Mouse (Mus musculus): Measurements from ENCODE around the gene Ift80. TPM values are rescaled to one million over a fixed set of nuclear protein-coding genes. Genes with fewer than 3 reads are reported as not detected.
"Not testable (repeated sequence)": the region's sequence is repeated elsewhere in the genome, so short reads cannot be mapped to it uniquely, and the experiment has no call there.

Ift80 gene
- polyA plus RNA-seq (2015; fragmentation: Nextera tagmentation; extraction: Ambion mirVana): 20.4 and 21.8 TPM in 2 replicates

DNA sequence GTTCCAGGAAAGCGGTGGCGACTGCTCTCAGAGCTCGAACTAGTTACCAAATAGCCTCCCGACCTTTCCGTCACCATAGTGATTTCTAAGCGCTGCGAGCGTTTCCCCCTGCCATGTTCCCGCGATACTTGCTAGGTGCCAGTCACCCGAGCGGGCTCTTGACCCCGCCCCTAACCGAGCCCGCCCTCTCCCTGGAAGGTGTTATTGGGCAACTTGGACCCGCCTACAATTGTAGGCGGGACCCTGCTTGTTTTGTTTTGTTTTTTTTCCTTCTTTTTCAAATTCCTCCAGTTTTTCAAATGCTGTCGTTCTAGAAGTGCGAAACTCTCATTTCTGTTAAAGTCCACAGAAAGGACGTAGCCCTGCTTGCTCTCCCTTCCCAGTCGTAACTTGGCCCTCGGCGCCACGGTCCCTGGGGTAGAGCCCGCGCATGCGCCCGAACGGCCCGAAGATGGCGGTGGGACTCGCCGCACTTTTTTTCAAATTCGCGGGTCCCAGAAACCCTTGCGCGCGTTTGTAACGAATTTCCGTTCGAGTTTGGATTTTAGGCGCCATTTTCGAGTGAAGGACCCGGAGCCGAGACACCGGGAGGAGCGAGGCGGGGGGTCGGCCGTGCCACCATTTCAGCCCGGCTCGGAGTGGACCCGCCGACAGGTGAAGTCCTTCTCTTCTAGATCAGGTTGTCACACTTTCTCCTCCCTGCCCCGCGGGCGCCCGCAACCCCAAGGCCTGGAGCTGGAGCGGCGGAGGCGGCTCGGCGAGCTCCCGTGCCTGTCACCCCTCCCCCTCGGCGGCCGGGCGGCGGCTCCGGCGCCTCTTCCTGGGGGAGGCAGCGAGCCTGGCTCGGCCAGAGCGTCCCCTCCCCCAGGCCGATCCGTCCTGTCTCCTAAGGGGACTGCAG lies at the start of gene Ift80, which contains the start of gene Smc4:
Ift80 (minus strand) TSS at position 134 of the 901 bp plus-strand sequence.
Smc4 (plus strand) TSS at position 302 of the 901 bp plus-strand sequence.
- DNase-seq (ENCODE audit: low spot score): peak; percentile 99

DNA sequence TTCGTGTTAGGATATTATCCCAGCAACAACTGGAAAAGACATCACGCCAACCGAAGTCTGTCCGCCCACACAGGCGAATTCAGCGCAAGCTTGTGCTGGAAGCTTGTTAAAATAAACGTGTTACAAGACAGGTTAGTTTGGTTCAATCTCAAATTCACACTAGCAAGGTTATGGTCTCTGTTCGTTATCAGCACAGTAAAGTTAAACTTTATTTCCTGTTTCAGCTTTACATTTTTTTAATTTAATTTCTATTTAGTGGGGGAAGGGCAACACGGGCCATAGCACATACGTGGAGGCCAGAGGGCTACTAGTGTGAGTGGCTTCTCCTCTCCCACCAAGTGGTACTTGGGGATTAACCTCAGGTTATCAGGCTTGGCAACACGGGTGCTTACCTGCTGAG lies 47.5 kb upstream of the Ift80 start:
- no peak for DNase-seq (ENCODE audit: low spot score)

DNA sequence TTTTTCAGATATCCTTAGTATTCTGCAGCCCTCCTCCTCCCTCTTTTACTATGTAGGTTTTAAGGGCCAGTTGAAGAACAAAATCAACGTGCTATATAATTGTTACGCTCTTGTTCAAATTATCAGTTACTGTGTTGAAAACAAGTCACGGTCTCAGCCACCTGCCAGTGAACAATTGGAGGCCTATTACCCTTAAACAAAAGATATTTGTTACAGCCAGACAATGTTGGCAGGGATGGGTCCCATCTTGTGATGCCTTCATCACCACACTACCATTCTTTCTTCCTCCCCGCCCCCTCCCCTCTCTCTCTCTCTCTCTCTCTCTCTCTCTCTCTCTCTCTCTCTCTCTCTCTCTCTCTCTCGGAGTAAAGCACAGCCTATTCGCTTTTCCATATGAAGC lies 44.6 kb upstream of the Ift80 start:
- no peak for DNase-seq (ENCODE audit: low spot score)

DNA sequence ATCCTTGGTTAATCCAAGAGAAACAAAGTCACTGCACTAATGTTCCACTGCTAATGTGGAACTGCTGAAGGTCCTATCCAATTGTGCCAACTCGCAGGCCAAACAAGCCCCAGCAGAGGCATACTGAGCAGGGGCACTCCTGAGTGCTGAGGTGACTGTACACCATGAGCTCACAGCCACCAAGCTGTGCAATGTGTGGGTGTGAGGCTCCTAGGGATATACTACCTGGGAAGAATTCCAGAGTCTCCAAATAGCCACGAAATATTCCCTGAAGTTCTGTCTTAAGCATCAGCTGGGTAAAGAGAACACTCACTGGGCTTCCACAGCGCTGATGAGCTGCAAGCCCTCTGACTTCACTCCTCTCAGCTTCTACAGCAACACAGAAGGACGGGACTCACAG lies 43.3 kb upstream of the Ift80 start:
- DNase-seq (ENCODE audit: low spot score): no peak

DNA sequence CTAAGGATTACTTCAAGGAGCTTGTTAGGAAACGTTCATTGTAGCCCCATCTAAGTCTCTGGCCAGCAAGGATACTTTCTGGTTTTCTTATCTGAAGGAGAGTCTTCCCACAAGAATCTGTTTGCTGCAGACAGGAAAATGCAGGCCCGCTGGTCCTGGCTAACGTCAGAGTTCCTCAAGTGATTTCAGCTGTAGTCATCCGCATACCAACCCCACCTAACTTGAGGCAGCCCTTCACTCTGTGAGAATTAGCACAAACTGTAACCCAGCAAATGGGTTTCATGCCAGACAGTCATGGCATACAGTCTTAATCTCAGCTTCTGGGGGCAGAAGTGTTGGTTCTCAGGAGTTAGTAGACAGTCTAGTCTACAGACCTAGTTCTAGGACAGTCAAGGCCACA lies 42.1 kb upstream of the Ift80 start:
- no peak for DNase-seq (ENCODE audit: low spot score)

DNA sequence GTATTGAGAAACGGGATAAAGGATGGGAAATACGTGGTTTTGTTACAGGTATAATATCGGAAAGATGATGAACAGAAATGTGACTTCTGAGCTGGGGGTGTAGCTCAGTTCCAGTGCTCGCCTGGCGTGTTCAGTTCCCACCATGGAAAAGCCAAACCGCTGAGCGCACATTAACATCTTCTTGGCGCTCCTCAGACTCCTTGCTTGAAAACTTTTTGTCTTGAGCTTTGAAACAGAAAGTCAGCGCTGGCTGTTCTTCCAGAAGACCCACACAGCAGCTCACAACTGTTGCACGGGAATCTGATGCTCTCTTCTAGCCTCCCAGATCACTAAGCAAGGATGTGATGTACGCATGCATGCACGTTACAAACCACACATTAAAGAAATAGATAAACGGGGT lies 41.4 kb upstream of the Ift80 start:
- peak; percentile 15 for DNase-seq (ENCODE audit: low spot score)

DNA sequence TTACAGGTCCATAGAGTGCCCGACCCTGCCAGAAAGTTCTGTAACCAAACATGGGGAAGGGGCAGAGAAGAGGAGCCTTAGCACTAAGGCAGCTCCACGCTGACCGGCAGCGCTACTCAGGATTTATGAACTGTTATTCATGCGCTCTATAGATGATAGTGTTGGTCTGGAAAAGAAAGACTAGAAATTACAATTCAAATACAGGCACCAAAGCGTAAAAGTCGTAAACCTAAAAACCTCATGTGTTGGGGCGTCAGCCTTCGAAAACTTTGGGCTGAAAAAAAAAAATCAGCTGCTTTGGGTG lies 41.0 kb upstream of the Ift80 start:
- DNase-seq (ENCODE audit: low spot score): no peak

DNA sequence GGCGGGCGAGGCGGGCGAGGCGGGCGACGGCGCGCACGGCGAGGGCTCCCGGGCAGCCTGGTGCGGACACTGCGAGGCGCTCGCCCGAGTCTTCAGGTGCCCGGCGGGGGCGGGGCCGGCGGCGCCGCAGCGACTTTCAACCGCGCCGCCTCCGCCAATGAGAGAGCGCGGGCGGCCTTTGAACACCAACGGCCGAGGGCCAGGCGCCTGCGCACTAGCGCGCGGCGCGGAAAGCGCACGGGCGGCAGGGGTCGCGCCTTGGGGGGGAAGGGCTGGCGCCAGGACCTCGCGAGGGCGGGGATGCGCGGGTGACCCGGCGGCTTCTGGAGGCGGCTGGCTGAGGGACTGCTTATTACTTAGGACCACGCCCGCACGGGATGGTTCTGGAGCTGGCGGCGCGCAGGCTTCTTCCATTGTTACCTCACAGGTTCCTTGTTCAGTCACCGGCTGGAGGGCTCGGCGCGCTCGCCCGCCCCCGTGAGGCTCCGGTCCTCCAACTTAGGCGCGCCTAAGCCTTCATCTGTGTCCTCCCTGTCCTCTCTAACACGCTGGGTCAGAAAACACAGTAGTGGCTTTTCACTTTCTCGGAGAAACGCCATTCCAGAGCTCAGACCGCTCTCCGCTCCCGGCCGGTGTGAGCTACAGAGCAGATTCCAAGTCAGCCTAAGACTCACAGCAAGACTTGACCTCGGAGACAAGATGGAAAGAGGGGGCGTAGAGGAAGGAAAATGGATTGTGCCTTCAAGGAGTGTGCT lies 40.5 kb upstream of the Ift80 start, which contains the start of gene Trim59:
Trim59 (minus strand) TSS at position 111 of the 755 bp plus-strand sequence.
- DNase-seq (ENCODE audit: low spot score): peak; percentile 94

DNA sequence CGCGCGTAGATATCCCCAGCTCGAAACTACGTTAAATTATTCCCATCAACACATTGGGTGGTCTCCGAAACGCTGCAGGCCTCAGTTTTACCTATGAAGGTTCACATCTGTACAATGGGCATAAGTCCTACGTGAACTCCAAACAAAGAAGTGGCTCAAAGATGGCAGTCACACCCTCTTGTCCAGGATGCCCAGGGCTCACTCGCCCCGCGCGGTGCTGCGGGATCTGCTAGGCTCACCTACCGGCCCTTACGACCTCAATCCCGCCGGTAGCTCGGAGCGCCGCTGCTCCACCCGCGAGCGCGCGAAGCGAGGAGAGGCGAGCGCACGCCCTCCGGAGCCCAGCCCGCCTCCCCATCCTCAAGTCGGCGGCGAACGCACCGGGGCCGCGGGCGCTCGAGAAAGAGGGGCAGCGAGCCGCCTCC lies 39.8 kb upstream of the Ift80 start:
- DNase-seq (ENCODE audit: low spot score): peak; percentile 75

DNA sequence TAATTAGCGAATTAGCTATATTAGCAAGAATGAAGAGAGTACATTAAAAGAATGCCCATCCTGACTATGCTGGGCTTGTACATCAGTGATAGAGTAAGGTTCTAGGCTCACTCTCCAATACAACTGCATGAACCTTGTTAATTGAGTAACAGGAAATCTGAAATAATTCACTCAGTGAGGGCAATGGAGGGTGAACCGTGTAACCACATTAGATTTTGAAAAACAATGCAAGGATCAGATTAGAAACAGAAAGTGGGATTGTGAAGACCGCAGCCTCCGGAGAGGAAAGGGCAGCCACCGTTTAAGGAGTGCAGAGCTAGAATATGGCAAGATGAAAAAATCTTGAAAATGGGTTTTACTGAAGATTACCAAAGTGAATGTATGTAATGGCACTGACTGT lies 36.9 kb upstream of the Ift80 start:
- DNase-seq (ENCODE audit: low spot score): no peak

DNA sequence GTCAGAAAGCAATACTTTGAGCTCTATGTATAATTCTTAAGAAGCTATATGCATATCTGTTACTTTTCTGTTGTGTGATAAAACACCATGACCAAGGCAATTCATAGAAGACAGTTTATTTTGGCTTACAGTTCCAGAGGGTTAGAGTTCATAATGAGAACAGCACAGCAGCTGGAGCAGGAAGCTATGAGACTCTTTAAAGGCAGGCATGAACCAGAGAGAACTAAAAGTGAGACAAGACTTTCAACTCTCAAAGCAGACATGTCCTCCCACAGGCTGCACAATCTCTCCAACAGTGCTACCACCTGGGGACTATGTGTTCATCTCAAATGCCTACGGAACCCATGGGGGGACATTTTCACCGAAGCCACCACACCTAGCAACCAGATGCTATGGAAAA lies 35.7 kb upstream of the Ift80 start:
- DNase-seq (ENCODE audit: low spot score): peak; percentile 29

DNA sequence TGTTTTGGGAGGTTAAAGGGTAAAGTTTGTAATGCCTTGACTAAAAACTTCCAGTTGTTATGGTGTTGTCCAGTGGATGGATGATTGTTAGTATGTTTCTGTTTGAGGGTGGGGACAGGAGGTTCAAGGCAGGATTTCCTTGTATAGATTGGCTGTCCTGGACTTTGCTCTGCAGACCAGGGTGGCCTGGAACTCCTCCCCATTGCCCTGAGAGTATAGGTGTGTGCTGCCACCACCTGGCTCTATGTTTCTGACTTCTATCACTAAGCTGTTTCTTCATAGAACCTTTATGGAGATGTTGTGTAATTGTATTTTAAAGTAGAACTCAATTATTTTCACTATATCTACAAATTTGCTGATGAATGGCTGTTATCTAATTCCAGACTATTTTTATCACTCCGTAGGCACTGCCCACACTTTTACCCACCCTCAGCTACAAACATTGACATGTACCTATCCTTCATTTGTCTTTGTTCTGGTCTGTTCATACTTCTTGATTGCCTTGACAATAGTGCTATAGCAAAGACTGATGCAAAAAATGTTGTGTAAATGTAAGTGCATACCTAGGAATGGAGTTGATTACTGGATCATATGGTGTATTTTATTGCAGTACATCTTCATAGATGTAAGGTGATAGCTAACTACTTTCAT lies 21.9 kb upstream of the Ift80 start:
- no peak for DNase-seq (ENCODE audit: low spot score)

DNA sequence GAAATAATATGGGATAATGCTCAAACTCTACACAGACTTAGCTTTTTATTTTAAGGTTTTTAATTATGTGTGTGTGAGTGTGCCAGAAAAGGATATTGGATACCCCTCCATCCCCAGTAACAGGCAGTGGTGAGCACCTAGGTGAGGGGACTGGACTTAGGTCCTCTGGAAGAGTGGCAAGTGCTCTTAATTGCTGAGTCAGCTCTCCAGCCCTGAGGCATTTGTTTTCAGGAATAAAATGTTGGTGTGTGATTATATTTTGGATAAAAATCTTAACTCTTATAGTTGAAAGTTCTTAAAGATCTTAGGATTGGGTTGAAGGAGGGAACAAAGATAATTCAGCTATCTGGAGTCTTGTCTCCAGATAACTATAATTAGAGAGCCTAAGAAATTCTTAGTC lies 16.4 kb upstream of the Ift80 start:
- no peak for DNase-seq (ENCODE audit: low spot score)

DNA sequence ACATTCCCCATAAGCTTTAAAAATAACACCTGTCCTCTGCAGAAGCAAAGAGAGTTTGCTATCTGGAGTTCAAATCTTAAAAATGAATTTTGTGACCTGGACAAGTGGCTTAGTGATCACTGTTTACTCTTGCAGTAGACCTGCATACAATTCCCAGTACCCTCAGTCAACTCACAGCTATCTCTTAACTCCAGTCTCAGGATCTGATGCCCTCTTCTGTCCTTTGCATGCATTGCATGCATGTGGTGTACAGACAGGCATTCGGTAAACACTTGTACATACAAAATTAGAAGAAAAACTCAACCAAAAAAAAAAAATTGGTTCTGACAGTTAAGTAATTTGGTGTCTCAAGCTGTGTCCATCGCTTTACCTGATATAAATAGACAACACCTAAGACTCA lies 15.9 kb upstream of the Ift80 start:
- peak; percentile 40 for DNase-seq (ENCODE audit: low spot score)

DNA sequence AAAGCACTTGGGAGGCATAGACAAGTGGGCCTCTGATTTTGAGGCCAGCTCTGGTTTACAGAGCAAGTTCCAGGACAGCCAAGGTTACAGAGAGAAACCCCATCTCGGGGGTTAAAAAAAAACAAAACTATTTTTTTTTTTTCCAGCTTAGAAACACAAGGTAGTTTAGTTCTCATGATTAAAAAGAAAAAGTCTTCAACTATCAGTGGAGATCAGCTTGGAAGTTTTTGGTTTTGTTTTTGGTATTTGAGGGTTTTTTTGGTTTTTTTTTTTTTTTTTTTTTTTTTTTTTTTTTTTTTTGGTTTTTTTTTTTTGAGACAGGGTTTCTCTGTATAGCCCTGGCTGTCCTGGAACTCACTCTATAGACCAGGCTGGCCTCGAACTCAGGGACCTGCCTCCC lies 14.3 kb upstream of the Ift80 start:
- not testable (repeated sequence) for DNase-seq (ENCODE audit: low spot score)

DNA sequence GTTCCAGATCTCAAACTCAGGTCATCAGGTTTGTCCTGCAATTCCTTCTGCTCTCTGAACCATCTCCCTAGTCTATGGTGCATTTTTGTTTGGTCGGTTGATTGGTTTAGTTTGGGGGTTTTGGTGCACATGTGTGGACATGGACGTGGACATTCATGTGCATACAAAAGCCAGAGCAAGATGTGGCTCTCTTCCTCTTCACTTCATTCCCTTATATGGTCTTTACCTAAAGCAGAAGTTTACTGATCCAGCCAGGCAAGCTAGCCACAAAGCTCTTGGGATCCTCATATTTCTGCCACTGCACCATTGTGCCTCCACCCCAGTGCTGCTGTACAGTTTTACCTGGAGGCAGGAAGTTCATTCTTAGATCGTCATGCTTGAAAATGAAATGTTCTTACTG lies 12.8 kb upstream of the Ift80 start:
- DNase-seq (ENCODE audit: low spot score): no peak

DNA sequence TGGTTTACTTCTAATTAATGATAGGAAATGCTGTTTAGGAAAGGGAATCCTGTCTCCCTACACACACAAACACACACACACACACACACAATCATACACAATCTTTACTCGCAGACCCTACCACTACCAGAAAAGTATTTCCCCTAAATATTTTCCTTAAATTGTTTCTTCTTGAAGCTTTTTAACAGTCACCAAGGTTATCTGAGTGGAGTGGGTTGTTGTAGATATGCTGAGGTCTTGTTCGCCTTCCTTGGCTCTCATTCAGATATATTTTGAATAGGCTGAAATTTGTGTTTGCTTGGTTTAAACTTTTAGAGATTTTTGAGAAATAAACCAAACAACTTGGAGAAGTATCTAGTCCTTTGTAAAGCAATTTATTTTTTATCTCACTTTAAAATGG lies 4.5 kb upstream of the Ift80 start:
- no peak for DNase-seq (ENCODE audit: low spot score)

DNA sequence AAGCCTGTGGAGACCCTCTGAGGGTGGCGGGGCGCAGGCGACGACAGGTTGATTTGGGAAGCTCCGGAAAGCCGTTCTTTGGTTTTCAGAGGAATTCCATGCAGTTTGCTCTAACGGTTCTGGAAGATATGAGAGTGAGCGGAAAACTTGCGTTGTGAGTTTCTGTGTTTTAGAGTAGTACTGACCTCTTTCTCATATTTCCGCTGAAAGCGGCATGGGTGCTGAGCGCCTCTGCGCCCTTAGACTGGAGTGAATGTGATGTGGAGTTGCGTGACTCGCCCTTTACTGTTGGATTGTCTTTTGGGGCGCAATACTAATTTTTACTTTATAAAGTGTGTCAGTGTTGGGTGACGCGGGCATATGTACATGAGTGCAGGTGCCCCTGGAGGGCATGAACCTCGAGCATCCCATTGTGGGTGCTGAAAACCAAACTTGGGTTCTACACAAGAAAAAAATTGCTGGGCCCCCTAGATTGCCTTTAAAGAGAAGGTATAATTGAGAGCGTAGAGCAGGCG lies 1.9 kb upstream of the Ift80 start:
- DNase-seq (ENCODE audit: low spot score): peak; percentile 55

DNA sequence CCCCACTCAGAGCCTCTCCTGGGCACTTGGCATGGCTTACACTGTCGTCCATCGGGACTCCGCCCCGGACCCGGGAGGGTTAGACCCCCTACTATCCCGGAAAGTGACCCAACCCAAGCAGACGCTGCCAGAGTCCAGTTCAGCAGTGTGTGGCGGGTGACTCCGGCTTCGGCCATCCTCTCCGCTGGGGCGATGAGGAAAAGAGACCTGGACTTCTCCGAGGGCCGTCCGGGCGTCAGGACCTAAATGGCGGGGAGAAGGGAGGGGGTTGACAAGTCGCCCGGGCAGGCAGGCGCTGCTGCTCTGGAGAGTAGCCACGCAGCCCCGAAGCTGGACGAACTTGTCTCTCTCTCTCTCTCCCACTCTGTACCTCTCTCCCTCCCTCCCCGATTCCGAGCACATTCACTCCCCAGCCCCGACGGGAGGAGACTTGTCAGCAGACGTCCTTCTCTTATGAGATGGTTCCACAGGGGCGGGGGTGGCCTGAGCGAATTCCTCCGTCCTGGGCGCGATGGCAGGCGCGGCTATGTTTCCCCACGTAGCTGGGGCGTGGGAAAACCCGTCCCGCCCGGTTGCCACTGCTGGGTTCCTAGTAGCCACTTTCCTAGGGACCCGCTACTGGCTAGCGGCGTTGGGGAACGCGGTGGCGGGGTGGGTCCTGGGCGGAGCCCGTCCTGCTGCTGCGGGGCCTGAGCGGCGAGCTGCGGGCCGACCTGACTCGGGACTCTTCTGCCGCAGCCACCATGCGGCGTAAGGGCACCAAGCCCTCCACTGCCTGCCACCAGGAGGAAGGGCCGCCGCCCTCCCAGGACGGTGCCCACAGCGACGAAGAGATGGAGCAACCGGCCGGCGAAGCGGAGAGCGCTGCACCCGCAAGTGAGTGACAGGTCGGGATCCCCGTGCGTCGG lies 1.2 kb upstream of the Ift80 start:
- peak; percentile 54 for DNase-seq (ENCODE audit: low spot score)

DNA sequence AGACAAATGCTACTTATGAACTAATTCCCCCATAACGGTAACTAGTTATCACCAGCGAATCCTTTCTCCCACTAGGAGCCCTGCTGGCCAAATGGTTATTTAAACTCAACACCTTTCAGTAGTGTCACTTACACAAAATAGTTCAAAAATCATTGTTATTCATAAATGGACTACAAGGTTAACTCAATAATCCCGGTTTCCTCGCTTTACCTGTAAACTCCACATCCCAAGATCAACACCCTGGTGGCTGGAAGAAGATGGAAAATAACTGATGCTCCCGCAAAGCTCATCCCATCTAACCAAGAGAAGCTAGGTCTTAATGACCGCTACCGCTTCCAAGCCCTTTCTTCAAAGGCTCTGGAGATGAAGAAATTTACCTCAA lies 324 bp downstream of the Ift80 start:
- DNase-seq (ENCODE audit: low spot score): no peak

DNA sequence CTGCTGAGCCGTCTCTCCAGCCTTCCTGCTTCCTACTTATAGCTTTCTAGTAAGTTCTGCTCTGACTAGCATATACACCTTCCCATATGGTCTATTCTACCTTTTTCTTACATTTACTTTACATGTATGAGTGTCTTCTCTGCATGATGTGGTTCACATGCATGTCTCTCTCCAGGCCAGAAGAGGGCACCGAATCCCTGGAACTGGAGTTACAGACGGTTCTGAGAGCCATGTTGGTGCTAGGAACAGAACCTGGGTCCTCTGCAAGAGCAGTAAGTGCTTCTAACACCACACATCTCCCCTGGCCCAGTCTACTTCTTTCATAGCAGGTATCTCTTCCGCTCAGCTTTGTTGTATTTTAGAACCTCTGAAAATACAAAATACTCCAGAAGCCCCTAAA lies 1.6 kb downstream of the Ift80 start:
- no peak for DNase-seq (ENCODE audit: low spot score)

All from thymus, postnatal 0 days (tissue).